Mouse (Mus musculus) testis, adult 2 months (tissue): ENCODE data around the gene Etl4. TPM values are rescaled to one million over a fixed set of nuclear protein-coding genes. Genes with fewer than 3 reads are reported as not detected.

Experiments used
- H3K27ac ChIP-seq: fragments of 200-500 bp; 2 replicates; pipeline ENCODE4 v1.5.1; 2012; ENCODE audit warnings: low read depth, low read length; ENCODE audit not compliant: control insufficient read depth, insufficient read depth
- H3K27me3 ChIP-seq: fragments of 200-500 bp; 2 replicates; pipeline ENCODE4 v1.6.1; 2012; ENCODE audit warnings: mild to moderate bottlenecking, low read length, moderate library complexity; ENCODE audit not compliant: control insufficient read depth, insufficient read depth
- H3K36me3 ChIP-seq: fragments of 200-500 bp; 2 replicates; pipeline ENCODE4 v1.6.1; 2012; ENCODE audit warnings: mild to moderate bottlenecking, low read length; ENCODE audit not compliant: control insufficient read depth, insufficient read depth
- H3K4me1 ChIP-seq: fragments of 200-500 bp; 2 replicates; pipeline ENCODE4 v1.6.1; 2012; ENCODE audit warnings: low read length; ENCODE audit not compliant: control insufficient read depth, insufficient read depth
- H3K4me3 ChIP-seq: fragments of 200-500 bp; 2 replicates; pipeline ENCODE4 v1.5.1; 2012; ENCODE audit warnings: low read depth, mild to moderate bottlenecking, low read length, moderate library complexity, mixed read lengths; ENCODE audit not compliant: control insufficient read depth
- CTCF ChIP-seq: fragments of 200-500 bp; IDR thresholded peaks from 2 replicates; pipeline ENCODE4 v1.5.1; 2012; ENCODE audit warnings: low read depth, mild to moderate bottlenecking, inconsistent platforms, low read length, moderate library complexity; ENCODE audit not compliant: control insufficient read depth, insufficient read depth, insufficient replicate concordance
- POLR2A ChIP-seq: fragments of 200-500 bp; IDR thresholded peaks from 2 replicates; pipeline ENCODE4 v1.6.1; 2012; ENCODE audit warnings: low read depth, mild to moderate bottlenecking, inconsistent platforms, low read length, moderate library complexity; ENCODE audit not compliant: control insufficient read depth
- polyA plus RNA-seq: library from polyadenylated mRNA; depleted of rRNA; stranded (reverse); fragments of >200 nt; gene quantifications from 2 replicates; pipeline ENCODE4 v1.2.3, GENCODE M21; 2012

Gene Etl4
- polyA plus RNA-seq, 1 experiment = 16.3 TPM

- Histone ChIP-seq H3K27ac (no peak overlapping the region), H3K4me1 (no peaks in the 10 kb centered on the region), H3K36me3 (no peaks in the 10 kb centered on the region), H3K27me3 (no peaks in the 10 kb centered on the region), H3K4me3 (no peak overlapping the region)
- TF ChIP-seq POLR2A (no peak), CTCF (no peak)
These were observed 639.5 kb downstream of the Etl4 start for GRCm38 (mm10) chr2:20549065-20549464.

- H3K27ac ChIP-seq = no peak overlapping the region
- no peaks in the 10 kb centered on the region for H3K36me3 ChIP-seq
- H3K27me3 ChIP-seq = no peaks in the 10 kb centered on the region
- TF ChIP-seq CTCF (no peak), POLR2A (no peak)
- no peak overlapping the region for H3K4me3 ChIP-seq
- no peaks in the 10 kb centered on the region for H3K4me1 ChIP-seq
These were observed 640.4 kb downstream of the Etl4 start for GRCm38 (mm10) chr2:20549996-20550395.

GRCm38 (mm10) chr2:20555706-20556105, 646.1 kb downstream of the Etl4 start:
- Histone ChIP-seq H3K4me3 (no peak overlapping the region), H3K4me1 (no peaks in the 10 kb centered on the region), H3K27me3 (no peaks in the 10 kb centered on the region), H3K27ac (no peak overlapping the region), H3K36me3 (no peaks in the 10 kb centered on the region)
- TF ChIP-seq CTCF (no peak), POLR2A (no peak)

GRCm38 (mm10) chr2:20559083-20559482, 649.5 kb downstream of the Etl4 start:
- Histone ChIP-seq H3K4me1 (no peaks in the 10 kb centered on the region), H3K27me3 (no peaks in the 10 kb centered on the region), H3K27ac (no peak overlapping the region), H3K4me3 (no peak overlapping the region), H3K36me3 (no peaks in the 10 kb centered on the region)
- no peak for TF ChIP-seq POLR2A
- TF ChIP-seq CTCF = no peak

DNA sequence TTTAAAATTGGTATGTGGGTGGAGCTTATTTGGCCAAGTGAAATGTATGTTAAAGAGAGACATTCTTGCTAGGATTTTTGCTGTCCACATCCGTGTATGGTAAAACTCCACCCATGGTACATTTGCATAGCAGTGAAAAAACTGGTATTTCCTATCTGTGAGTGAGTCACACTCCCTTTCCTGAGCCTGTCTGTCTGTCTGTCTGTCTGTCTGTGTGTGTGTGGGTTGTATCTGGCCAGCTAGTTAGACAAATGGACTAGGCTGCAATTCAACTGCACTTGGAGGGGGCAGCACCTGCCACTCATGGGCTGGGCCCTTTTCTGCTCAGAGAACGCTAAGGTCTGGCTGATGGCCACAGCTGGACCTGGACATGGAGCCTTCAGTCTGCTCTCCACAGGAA, 650.1 kb downstream of the Etl4 start:
- H3K27ac ChIP-seq = no peak overlapping the region
- no peaks in the 10 kb centered on the region for H3K27me3 ChIP-seq
- no peak for TF ChIP-seq POLR2A
- no peak for TF ChIP-seq CTCF
- H3K4me3 ChIP-seq = no peak overlapping the region
- no peaks in the 10 kb centered on the region for H3K4me1 ChIP-seq
- H3K36me3 ChIP-seq = no peaks in the 10 kb centered on the region

GRCm38 (mm10) chr2:20560581-20560980, 651.0 kb downstream of the Etl4 start:
- H3K4me1 ChIP-seq = no peaks in the 10 kb centered on the region
- TF ChIP-seq CTCF = no peak
- no peak for TF ChIP-seq POLR2A
- H3K36me3 ChIP-seq = no peaks in the 10 kb centered on the region
- no peak overlapping the region for H3K4me3 ChIP-seq
- no peaks in the 10 kb centered on the region for H3K27me3 ChIP-seq
- H3K27ac ChIP-seq = no peak overlapping the region

GRCm38 (mm10) chr2:20563036-20563435, 653.5 kb downstream of the Etl4 start:
- Histone ChIP-seq H3K4me3 (no peak overlapping the region), H3K27me3 (no peaks in the 10 kb centered on the region), H3K36me3 (no peaks in the 10 kb centered on the region), H3K27ac (no peak overlapping the region), H3K4me1 (no peaks in the 10 kb centered on the region)
- TF ChIP-seq CTCF (no peak), POLR2A (no peak)

GRCm38 (mm10) chr2:20568456-20568855, 658.9 kb downstream of the Etl4 start:
- no peaks in the 10 kb centered on the region for H3K27me3 ChIP-seq
- H3K27ac ChIP-seq = no peak overlapping the region
- H3K4me3 ChIP-seq = no peak overlapping the region
- H3K4me1 ChIP-seq = no peaks in the 10 kb centered on the region
- TF ChIP-seq POLR2A (no peak), CTCF (no peak)
- H3K36me3 ChIP-seq = no peaks in the 10 kb centered on the region
